Mouse (Mus musculus): Measurements from ENCODE around the gene Sigmar1.
"Not testable (repeated sequence)": the region's sequence is repeated elsewhere in the genome, so short reads cannot be mapped to it uniquely, and the experiment has no call there.

- not testable (repeated sequence) for TF ChIP-seq POLR2A (IDR thresholded peaks at IDR 0.05; ENCODE audit: control insufficient read depth, low read depth, low read length); CTCF (IDR thresholded peaks at IDR 0.05; ENCODE audit: control insufficient read depth, insufficient read depth, insufficient replicate concordance, low read depth, low read length)
Measured at GRCm38 (mm10) chr4:41695800-41696199, 60.2 kb downstream of the Sigmar1 start.

Measured in testis, adult 2 months (tissue).